Mouse (Mus musculus) hindbrain, embryonic 12.5 days (tissue): ENCODE data around the gene Otof. TPM values are rescaled to one million over a fixed set of nuclear protein-coding genes. Genes with fewer than 3 reads are reported as not detected.

ENCODE experiments used
- ATAC-seq: fragments of 200-750 bp; cut with Nextera tagmentation; 2 replicates; pipeline ENCODE4 v1.8.0; 2017; ENCODE audit warnings: moderate TSS enrichment; ENCODE audit not compliant: low FRiP score
- H3K27ac ChIP-seq: fragments of 300-500 bp; sonication (generic); 2 replicates; pipeline ENCODE4 v1.5.1; 2016; ENCODE audit warnings: mild to moderate bottlenecking
- H3K27me3 ChIP-seq: fragments of 300-500 bp; sonication (generic); 2 replicates; pipeline ENCODE4 v1.6.1; 2016; ENCODE audit warnings: mild to moderate bottlenecking
- H3K36me3 ChIP-seq: fragments of 300-500 bp; sonication (generic); 2 replicates; pipeline ENCODE4 v1.6.1; 2016; ENCODE audit warnings: mild to moderate bottlenecking
- H3K4me1 ChIP-seq: fragments of 300-500 bp; sonication (generic); 2 replicates; pipeline ENCODE4 v1.6.1; 2016
- H3K4me2 ChIP-seq: fragments of 300-500 bp; sonication (generic); replicated peaks from 2 replicates; pipeline ENCODE4 v1.6.1; 2016; ENCODE audit warnings: mild to moderate bottlenecking
- H3K4me3 ChIP-seq: fragments of 300-500 bp; sonication (generic); 2 replicates; pipeline ENCODE4 v1.5.1; 2016; ENCODE audit warnings: mild to moderate bottlenecking
- H3K9ac ChIP-seq: fragments of 300-500 bp; sonication (generic); 2 replicates; pipeline ENCODE4 v1.6.1; 2016; ENCODE audit warnings: mild to moderate bottlenecking, moderate library complexity
- H3K9me3 ChIP-seq: fragments of 300-500 bp; sonication (generic); replicated peaks from 2 replicates; pipeline ENCODE4 v1.6.1; 2016; ENCODE audit warnings: mild to moderate bottlenecking
- WGBS: fragments of 180-500 bp; shearing (Covaris S2); methylation state at CpG from one replicate; pipeline ENCODE4 v1.1.7; 2016; 5-methylcytosine and 5-hydroxymethylcytosine counted together
- polyA plus RNA-seq: library from polyadenylated mRNA; unstranded; fragments of >200 nt; fragmentation: Nextera tagmentation; extraction: Ambion mirVana; gene quantifications from 2 replicates; pipeline ENCODE4 v1.2.1, GENCODE M21; 2016

Gene Otof
- polyA plus RNA-seq, result 0.82 and 1.1 TPM in 2 replicates

DNA sequence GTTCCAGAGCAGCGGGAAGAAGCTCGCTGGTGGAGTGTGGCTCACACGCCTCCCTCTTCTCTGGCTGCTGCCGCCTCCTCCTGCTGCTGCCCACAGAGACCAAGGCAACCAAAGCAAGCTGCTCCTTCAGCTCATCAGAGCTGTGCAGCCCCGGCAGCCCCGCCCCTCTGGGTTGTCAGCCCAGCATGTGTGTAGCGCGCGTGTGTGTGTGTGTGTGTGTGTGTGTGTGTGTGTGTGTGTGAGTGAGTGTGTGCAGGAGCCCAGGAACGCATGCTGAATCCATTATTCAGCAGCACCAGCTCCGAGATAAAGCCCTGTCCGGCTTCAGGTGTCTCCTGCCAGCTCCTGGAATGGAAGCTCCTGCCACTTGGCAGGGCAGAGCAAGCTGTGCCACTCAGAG, at the start of gene Otof:
Otof (minus strand) TSS at position 112 of the 400 bp plus-strand sequence.
- H3K9ac ChIP-seq, result 0 out of 2 replicates have a peak within 1 kb of the TSS, but pooled peaks have one; percentile 10
- H3K4me3 ChIP-seq, result no peak within 1 kb of the TSS
- no peak within 1 kb of the TSS for H3K27ac ChIP-seq
- H3K4me2 ChIP-seq, result peak within 1 kb of the TSS; percentile 32
- H3K36me3 ChIP-seq, result no peaks in the 10 kb centered on the region
- WGBS, result 20% methylated on average over 11 of the region's 12 CpGs
- no peaks in the 10 kb centered on the region for H3K9me3 ChIP-seq
- peaks cover 21% of the 10 kb centered on the region for H3K27me3 ChIP-seq
- H3K4me1 ChIP-seq, result peaks cover 28% of the 10 kb centered on the region
- peak; percentile 74 for ATAC-seq

DNA sequence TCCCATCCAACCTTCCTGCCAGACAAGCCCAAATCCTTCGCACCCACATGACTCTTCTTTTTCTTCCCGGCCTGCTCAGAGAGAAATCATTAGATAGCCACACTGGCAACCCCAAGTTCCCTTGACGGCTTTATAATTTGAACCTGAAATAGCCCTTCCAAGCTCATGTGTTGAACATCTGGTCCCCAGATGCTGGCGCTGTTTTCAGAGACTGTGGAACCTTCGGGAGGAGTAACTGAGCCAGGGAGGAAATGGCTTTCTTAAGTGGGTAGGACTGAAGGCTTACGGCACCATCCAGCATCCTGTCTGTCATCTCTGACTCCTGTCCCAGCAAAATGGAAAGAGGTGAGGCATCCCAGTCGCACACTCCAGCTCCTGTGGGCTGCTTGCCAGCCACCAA, 35.6 kb upstream of the Otof start:
- H3K9me3 ChIP-seq, result no peaks in the 10 kb centered on the region
- 58% methylated on average over 7 of the region's 7 CpGs for WGBS
- no peak for ATAC-seq
- no peaks in the 10 kb centered on the region for H3K36me3 ChIP-seq
- 0 out of 2 replicates have a peak, but pooled peaks cover 2% of the 10 kb centered on the region for H3K27me3 ChIP-seq
- no peak overlapping the region for H3K4me2 ChIP-seq
- no peak overlapping the region for H3K9ac ChIP-seq
- no peaks in the 10 kb centered on the region for H3K4me1 ChIP-seq
- no peak overlapping the region; the same call in 1 of the 2 replicates for H3K27ac ChIP-seq
- H3K4me3 ChIP-seq, result no peak overlapping the region

DNA sequence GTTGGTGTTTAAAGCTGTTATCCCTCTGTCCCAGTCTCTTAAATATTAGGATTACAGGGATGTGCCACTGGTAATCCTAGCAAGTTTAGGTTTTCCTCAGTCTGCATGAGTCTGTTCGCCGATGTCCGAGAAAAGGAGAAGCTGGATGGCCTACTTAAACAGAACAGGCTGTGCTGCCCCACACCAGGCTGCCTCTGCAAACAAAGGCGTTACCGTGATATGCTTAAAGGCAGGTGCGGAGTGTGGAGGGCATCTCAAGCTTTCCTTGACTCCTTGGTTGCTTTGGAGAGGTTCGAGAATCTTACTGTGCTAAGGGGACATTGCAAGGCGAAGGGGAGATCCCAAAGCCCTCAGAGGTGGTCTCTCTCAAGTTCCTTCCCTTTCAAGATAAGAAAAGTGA, 35.1 kb upstream of the Otof start:
- 0 out of 2 replicates have a peak, but pooled peaks cover 2% of the 10 kb centered on the region for H3K27me3 ChIP-seq
- H3K9me3 ChIP-seq, result no peaks in the 10 kb centered on the region
- H3K36me3 ChIP-seq, result no peaks in the 10 kb centered on the region
- no peak overlapping the region for H3K9ac ChIP-seq
- no peak for ATAC-seq
- no peak overlapping the region for H3K4me2 ChIP-seq
- no peaks in the 10 kb centered on the region for H3K4me1 ChIP-seq
- no peak overlapping the region for H3K27ac ChIP-seq
- 71% methylated on average over 8 of the region's 8 CpGs for WGBS
- no peak overlapping the region for H3K4me3 ChIP-seq

DNA sequence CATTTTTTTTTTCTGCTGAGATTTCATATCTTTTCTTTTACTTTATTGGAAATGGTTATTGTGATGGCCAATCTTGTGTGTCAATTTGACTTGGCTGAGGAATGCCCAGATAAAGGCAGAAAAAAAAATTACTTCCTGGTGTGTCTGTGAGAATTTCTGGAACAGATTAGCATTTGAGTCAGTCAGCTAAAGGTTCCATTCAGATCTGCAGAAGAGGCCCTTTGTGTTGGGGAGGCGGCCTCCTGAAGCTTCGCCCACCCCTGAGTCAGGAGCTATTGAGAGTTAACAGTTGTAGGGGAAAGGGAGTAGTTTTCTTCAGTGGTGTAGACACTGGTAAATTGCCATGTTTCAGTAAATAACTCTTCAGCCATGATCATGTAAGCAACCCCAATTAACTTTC, 33.6 kb upstream of the Otof start:
- Histone ChIP-seq H3K27ac (no peak overlapping the region), H3K36me3 (no peaks in the 10 kb centered on the region), H3K27me3 (0 out of 2 replicates have a peak, but pooled peaks cover 2% of the 10 kb centered on the region), H3K4me1 (no peaks in the 10 kb centered on the region), H3K9ac (no peak overlapping the region), H3K4me3 (no peak overlapping the region), H3K9me3 (no peaks in the 10 kb centered on the region), H3K4me2 (no peak overlapping the region)
- no peak for ATAC-seq
- 35% methylated on average over 2 of the region's 2 CpGs for WGBS

DNA sequence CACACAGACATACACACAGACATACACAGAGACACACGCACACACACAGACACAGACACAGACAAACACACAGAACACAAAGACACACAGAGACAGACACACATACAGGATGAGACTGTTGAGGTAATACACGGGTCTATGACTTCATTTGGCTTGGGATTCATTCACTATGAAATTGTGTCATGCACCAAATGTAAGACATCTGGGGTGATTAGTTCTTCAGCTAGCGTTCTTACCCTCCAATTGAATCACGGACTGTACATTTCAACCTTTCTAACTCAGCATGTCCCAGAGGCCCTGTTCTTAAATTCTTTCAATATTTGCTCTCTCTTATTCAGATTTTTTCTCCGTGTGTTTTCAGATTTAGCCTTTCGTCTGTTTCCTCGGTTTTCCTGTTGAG, 32.9 kb upstream of the Otof start:
- 74% methylated on average over 7 of the region's 7 CpGs for WGBS
- no peaks in the 10 kb centered on the region for H3K36me3 ChIP-seq
- ATAC-seq, result no peak
- no peak overlapping the region for H3K27ac ChIP-seq
- no peak overlapping the region for H3K9ac ChIP-seq
- H3K9me3 ChIP-seq, result no peaks in the 10 kb centered on the region
- H3K27me3 ChIP-seq, result 0 out of 2 replicates have a peak, but pooled peaks cover 2% of the 10 kb centered on the region
- no peaks in the 10 kb centered on the region for H3K4me1 ChIP-seq
- H3K4me2 ChIP-seq, result no peak overlapping the region
- no peak overlapping the region for H3K4me3 ChIP-seq

DNA sequence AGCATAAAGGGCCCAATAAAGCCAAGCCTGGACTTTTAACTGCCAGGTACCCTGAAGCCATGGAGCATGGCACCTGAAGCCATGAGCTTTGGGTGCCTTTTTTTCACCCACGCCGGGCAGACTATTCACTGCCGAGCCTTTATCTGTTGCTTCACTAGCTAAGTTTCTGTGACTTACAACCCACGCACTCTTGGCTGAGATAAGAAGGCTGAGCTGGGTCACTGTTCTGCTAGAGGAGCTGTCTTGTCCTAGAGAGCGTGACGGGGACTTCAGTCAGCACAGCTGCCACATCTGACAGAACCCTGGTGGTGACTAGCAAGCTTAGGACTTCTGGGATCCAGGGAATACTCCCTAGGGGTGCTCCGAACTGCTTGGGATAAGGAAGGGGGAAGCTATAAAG, 32.0 kb upstream of the Otof start:
- no peak overlapping the region for H3K4me2 ChIP-seq
- 69% methylated on average over 7 of the region's 7 CpGs for WGBS
- H3K4me1 ChIP-seq, result no peaks in the 10 kb centered on the region
- H3K9ac ChIP-seq, result no peak overlapping the region
- H3K36me3 ChIP-seq, result no peaks in the 10 kb centered on the region
- no peak overlapping the region for H3K27ac ChIP-seq
- H3K4me3 ChIP-seq, result no peak overlapping the region
- no peak for ATAC-seq
- H3K9me3 ChIP-seq, result no peaks in the 10 kb centered on the region
- 0 out of 2 replicates have a peak, but pooled peaks cover 2% of the 10 kb centered on the region for H3K27me3 ChIP-seq

DNA sequence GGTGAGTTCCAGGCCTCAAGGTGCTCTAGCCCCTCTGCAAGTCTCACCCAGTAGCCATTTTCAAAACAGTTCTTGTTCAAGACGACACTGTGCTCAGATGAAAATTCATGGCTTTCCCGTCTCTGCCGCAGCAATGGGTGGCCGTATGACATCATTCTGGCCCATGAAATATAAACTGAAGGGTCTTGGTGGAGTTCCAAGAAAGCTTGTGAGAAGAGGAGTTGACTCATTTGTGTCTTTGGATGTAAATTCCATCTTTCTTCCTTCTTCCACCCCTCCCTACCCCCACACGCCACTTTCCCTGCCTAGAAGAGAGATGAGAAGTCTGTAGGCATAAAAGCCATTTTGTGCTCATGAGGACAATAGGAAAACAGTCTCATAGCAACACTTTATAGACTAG, 29.1 kb upstream of the Otof start:
- Histone ChIP-seq H3K9ac (no peak overlapping the region), H3K4me3 (no peak overlapping the region), H3K27me3 (no peaks in the 10 kb centered on the region), H3K9me3 (no peaks in the 10 kb centered on the region), H3K36me3 (no peaks in the 10 kb centered on the region), H3K4me2 (no peak overlapping the region), H3K4me1 (no peaks in the 10 kb centered on the region), H3K27ac (no peak overlapping the region)
- ATAC-seq, result no peak
- WGBS, result 80% methylated on average over 5 of the region's 5 CpGs

DNA sequence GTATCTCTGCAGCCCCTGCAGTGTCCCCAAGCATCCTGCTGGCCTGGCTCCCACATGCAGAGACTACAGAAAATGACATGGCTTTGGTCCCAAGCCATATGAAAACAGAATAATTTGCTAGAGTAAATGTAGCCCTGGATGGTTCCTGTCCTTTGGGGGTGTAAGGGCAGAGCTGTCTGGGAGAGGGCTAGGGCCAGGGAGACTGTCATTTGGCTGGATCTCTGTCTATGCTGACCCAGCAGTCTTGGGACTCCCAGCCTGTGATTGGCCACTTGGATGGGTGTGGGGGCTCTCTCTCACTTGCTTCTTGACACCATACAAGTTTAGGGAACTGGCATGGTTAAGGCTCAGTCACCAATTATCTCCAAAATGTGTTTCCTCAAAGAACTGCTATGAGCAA, 28.5 kb upstream of the Otof start:
- ATAC-seq, result no peak

DNA sequence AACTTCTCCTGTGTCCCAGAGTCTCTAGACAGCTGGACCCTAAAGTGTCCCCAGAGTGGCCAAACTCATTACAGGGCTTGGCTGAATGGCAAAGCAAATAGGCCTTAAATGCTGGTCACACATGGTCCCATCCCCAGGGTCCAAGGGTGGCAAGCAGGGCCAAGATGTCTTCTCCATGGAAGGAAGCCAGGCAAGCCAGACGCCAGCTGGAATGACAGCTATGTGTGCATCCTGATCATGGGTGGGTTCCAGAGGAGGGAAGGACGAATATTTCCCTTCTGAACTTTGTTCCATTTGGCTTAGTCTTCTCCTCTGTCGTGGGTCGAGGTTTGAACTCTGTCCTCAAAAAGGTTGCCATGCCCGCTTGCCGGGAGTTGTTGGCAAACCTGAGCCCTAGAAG, 23.4 kb upstream of the Otof start:
- Histone ChIP-seq H3K4me1 (no peaks in the 10 kb centered on the region), H3K36me3 (no peaks in the 10 kb centered on the region), H3K27me3 (no peaks in the 10 kb centered on the region), H3K9me3 (no peaks in the 10 kb centered on the region), H3K4me3 (no peak overlapping the region), H3K9ac (no peak overlapping the region), H3K4me2 (no peak overlapping the region), H3K27ac (no peak overlapping the region)
- 87% methylated on average over 6 of the region's 6 CpGs for WGBS
- ATAC-seq, result no peak

More for the DNA sequence above, 28.5 kb upstream of the Otof start:
- Histone ChIP-seq H3K9me3 (no peaks in the 10 kb centered on the region), H3K4me1 (no peaks in the 10 kb centered on the region), H3K9ac (no peak overlapping the region), H3K27ac (no peak overlapping the region), H3K4me2 (no peak overlapping the region), H3K36me3 (no peaks in the 10 kb centered on the region), H3K27me3 (no peaks in the 10 kb centered on the region), H3K4me3 (no peak overlapping the region)

DNA sequence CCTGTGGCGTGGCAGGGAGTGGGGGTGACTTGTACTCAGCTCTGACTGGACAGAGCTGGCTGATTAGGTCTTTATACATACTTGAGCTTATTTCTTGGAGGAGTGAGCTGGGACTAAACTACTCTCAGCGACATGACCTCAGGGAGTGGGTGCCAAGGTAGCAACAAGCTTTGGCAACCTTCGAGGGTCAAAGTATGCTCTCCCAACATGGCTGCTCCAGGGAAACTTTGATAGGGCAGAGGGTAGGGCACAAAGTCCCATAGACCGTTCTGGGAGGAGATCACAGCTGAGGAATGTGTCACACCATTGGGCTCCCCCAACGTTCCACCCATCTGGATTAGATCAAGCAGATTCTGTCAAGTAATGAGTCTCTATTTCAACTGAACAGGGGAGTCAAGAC, 22.9 kb upstream of the Otof start:
- Histone ChIP-seq H3K36me3 (no peaks in the 10 kb centered on the region), H3K4me1 (no peaks in the 10 kb centered on the region), H3K4me3 (no peak overlapping the region), H3K27ac (no peak overlapping the region), H3K9me3 (no peaks in the 10 kb centered on the region), H3K27me3 (no peaks in the 10 kb centered on the region), H3K4me2 (no peak overlapping the region), H3K9ac (no peak overlapping the region)
- WGBS, result 88% methylated on average over 5 of the region's 5 CpGs
- no peak for ATAC-seq

DNA sequence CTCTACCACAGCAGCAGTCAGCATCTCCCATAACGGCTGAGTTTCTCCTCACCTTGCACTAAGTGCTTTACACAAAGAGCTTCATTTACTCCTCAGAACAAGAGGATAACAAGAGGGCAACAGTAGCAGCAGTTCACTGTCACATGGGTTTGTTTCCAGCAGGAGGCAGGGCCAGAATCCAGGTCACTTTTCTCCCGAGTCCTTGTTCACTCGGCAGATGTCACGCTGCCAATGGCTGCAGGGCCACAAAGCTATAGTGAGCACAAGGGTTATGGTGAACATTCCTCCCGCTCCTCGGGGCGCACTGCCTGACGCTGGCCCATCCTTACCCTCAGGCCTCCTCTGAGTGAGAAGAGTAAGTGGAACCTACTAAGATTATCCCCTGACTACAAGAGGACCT, 21.8 kb upstream of the Otof start:
- H3K36me3 ChIP-seq, result no peaks in the 10 kb centered on the region
- H3K4me3 ChIP-seq, result no peak overlapping the region
- no peaks in the 10 kb centered on the region for H3K27me3 ChIP-seq
- H3K4me2 ChIP-seq, result no peak overlapping the region
- WGBS, result 81% methylated on average over 8 of the region's 8 CpGs
- H3K9me3 ChIP-seq, result no peaks in the 10 kb centered on the region
- H3K27ac ChIP-seq, result no peak overlapping the region
- H3K9ac ChIP-seq, result no peak overlapping the region
- ATAC-seq, result no peak
- no peaks in the 10 kb centered on the region for H3K4me1 ChIP-seq

DNA sequence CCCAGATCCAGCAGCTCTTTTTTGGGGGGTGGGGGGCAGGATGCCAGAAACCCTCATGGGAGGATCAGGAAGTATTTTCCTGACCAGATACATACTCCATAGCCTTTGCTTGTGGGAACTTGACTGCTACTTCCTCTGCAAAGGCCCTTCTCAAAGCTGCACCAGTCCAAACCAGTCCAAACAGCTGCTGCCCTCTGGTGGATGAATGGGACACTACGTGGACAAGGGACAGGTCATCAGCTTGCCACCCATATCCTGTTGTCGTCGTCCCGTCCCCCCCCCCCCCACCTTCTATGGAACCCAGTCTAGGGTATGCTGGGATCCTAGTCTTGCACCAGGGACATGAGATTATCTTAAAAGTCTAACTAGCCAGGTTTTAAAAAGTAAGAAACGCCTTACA, 20.6 kb upstream of the Otof start:
- Histone ChIP-seq H3K27ac (no peak overlapping the region), H3K36me3 (no peaks in the 10 kb centered on the region), H3K4me2 (no peak overlapping the region), H3K27me3 (no peaks in the 10 kb centered on the region), H3K9me3 (no peaks in the 10 kb centered on the region), H3K9ac (no peak overlapping the region), H3K4me1 (no peaks in the 10 kb centered on the region), H3K4me3 (no peak overlapping the region)
- ATAC-seq, result no peak
- 25% methylated on average over 5 of the region's 5 CpGs for WGBS

DNA sequence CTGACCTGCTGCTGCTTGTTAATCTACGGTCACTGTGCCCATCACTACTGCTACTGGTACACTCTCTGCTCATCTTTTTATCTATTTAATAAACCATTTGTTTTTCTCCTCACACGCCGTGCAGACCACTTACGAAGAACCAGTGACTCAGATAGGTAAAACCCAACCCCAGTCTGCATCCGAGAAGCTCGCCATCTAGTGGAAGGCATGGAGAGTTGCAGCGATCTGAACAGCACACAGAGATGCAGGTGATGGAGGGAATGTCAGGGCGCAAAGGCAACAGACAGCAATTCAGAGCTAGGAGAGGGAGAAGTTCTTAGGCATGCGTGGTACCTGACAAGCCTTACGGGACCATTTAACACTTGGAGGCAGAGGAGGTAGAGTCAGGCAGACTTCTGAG, 14.8 kb upstream of the Otof start:
- H3K4me1 ChIP-seq, result 0 out of 2 replicates have a peak, but pooled peaks cover 4% of the 10 kb centered on the region
- WGBS, result 47% methylated on average over 10 of the region's 10 CpGs
- H3K27ac ChIP-seq, result no peak overlapping the region
- H3K9ac ChIP-seq, result no peak overlapping the region
- H3K9me3 ChIP-seq, result no peaks in the 10 kb centered on the region
- no peak for ATAC-seq
- H3K4me3 ChIP-seq, result no peak overlapping the region
- no peak overlapping the region for H3K4me2 ChIP-seq
- no peaks in the 10 kb centered on the region for H3K27me3 ChIP-seq
- no peaks in the 10 kb centered on the region for H3K36me3 ChIP-seq
